Mouse (Mus musculus): ENCODE measurements around the gene Ifnz.
A peak's percentile ranks its signal among the peaks of the same experiment; 100 is the strongest.
"Not testable (repeated sequence)": the region's sequence is repeated elsewhere in the genome, so short reads cannot be mapped to it uniquely, and the experiment has no call there.

Ifnz gene

DNA sequence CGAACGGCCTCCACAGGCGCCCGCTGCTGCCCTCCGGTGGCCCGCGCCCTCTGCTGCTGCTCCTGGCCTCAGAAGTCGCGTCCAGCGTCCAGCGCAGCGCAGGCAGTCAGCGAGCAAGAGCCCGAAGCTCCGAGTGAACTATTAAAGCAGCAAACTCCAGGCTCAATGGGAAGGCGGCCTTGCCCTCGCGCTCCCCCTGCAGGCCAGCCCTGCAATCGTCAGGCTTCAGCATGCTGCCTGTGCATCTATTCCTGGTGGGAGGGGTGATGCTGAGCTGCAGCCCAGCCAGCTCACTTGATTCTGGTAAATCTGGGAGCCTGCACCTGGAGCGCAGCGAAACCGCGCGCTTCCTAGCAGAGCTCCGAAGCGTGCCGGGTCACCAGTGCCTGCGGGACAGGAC is 6.5 kb downstream of the Ifnz start, which contains the start of gene Gm13277:
Gm13277 (plus strand) TSS at position 231 of the 400 bp plus-strand sequence.
- DNase-seq (ENCODE audit: low spot score), result not testable (repeated sequence)

DNA sequence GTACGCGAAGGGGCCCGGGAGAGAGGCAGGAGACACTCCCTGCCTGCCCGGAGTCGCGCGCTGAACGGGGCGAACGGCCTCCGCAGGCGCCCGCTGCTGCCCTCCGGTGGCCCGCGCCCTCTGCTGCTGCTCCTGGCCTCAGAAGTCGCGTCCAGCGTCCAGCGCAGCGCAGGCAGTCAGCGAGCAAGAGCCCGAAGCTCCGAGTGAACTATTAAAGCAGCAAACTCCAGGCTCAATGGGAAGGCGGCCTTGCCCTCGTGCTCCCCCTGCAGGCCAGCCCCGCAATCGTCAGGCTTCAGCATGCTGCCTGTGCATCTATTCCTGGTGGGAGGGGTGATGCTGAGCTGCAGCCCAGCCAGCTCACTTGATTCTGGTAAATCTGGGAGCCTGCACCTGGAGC is 9.3 kb downstream of the Ifnz start, which contains the start of gene Gm13278:
Gm13278 (plus strand) TSS at position 301 of the 400 bp plus-strand sequence.
- DNase-seq (ENCODE audit: low spot score), result not testable (repeated sequence)

DNA sequence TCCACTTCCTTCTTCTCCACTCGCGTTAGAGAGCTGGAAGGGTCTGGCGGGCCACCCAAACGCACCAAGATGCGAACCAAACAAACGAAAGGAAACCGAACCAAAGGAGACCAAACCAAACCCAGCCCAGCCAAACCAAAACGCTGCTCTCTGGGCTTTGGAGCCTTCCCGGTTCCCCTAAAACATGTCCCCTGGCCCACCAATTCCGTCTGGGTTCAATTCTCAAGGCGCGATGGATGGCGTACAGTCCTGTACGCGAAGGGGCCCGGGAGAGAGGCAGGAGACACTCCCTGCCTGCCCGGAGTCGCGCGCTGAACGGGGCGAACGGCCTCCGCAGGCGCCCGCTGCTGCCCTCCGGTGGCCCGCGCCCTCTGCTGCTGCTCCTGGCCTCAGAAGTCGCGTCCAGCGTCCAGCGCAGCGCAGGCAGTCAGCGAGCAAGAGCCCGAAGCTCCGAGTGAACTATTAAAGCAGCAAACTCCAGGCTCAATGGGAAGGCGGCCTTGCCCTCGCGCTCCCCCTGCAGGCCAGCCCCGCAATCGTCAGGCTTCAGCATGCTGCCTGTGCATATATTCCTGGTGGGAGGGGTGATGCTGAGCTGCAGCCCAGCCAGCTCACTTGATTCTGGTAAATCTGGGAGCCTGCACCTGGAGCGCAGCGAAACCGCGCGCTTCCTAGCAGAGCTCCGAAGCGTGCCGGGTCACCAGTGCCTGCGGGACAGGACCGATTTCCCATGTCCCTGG is 12.2 kb downstream of the Ifnz start, which contains the start of gene Gm13275:
Gm13275 (plus strand) TSS at position 552 of the 740 bp plus-strand sequence.
- peak; percentile 81 for DNase-seq (ENCODE audit: low spot score)

DNA sequence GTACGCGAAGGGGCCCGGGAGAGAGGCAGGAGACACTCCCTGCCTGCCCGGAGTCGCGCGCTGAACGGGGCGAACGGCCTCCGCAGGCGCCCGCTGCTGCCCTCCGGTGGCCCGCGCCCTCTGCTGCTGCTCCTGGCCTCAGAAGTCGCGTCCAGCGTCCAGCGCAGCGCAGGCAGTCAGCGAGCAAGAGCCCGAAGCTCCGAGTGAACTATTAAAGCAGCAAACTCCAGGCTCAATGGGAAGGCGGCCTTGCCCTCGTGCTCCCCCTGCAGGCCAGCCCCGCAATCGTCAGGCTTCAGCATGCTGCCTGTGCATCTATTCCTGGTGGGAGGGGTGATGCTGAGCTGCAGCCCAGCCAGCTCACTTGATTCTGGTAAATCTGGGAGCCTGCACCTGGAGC is 15.2 kb downstream of the Ifnz start, which contains the start of gene Gm13279:
Gm13279 (plus strand) TSS at position 301 of the 400 bp plus-strand sequence.
- not testable (repeated sequence) for DNase-seq (ENCODE audit: low spot score)

DNA sequence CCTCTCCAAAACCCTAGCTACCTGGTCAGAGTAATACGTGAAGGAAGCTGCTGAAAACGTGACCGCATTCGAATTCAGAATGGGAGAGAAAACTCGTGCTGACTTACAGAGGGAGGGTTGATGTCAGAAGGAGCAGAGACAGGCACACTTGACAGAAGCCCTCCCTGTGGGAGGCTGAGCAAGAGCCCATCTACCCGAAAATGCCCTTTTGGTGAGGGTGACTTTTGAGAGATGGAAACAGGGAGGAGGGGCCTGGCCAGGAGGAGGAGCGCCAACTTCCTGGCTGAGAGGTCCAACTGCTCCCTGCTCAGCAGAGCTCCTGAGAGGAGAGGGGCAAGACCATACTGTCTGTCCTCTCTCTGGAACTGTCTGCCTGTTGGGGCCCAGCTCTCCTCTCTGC is 17.4 kb downstream of the Ifnz start, which contains the start of gene Gm13285:
Gm13285 (plus strand) TSS at position 301 of the 400 bp plus-strand sequence.
- not testable (repeated sequence) for DNase-seq (ENCODE audit: low spot score)

DNA sequence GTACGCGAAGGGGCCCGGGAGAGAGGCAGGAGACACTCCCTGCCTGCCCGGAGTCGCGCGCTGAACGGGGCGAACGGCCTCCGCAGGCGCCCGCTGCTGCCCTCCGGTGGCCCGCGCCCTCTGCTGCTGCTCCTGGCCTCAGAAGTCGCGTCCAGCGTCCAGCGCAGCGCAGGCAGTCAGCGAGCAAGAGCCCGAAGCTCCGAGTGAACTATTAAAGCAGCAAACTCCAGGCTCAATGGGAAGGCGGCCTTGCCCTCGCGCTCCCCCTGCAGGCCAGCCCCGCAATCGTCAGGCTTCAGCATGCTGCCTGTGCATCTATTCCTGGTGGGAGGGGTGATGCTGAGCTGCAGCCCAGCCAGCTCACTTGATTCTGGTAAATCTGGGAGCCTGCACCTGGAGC is 21.0 kb downstream of the Ifnz start, which contains the start of gene Gm13287:
Gm13287 (plus strand) TSS at position 301 of the 400 bp plus-strand sequence.
- not testable (repeated sequence) for DNase-seq (ENCODE audit: low spot score)

DNA sequence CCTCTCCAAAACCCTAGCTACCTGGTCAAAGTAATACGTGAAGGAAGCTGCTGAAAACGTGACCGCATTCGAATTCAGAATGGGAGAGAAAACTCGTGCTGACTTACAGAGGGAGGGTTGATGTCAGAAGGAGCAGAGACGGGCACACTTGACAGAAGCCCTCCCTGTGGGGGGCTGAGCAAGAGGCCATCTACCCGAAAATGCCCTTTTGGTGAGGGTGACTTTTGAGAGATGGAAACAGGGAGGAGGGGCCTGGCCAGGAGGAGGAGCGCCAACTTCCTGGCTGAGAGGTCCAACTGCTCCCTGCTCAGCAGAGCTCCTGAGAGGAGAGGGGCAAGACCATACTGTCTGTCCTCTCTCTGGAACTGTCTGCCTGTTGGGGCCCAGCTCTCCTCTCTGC is 23.3 kb downstream of the Ifnz start, which contains the start of gene Gm13288:
Gm13288 (plus strand) TSS at position 301 of the 400 bp plus-strand sequence.
- not testable (repeated sequence) for DNase-seq (ENCODE audit: low spot score)

DNA sequence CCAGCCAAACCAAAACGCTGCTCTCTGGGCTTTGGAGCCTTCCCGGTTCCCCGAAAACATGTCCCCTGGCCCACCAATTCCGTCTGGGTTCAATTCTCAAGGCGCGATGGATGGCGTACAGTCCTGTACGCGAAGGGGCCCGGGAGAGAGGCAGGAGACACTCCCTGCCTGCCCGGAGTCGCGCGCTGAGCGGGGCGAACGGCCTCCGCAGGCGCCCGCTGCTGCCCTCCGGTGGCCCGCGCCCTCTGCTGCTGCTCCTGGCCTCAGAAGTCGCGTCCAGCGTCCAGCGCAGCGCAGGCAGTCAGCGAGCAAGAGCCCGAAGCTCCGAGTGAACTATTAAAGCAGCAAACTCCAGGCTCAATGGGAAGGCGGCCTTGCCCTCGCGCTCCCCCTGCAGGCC is 23.8 kb downstream of the Ifnz start:
- DNase-seq (ENCODE audit: low spot score), result not testable (repeated sequence)

DNA sequence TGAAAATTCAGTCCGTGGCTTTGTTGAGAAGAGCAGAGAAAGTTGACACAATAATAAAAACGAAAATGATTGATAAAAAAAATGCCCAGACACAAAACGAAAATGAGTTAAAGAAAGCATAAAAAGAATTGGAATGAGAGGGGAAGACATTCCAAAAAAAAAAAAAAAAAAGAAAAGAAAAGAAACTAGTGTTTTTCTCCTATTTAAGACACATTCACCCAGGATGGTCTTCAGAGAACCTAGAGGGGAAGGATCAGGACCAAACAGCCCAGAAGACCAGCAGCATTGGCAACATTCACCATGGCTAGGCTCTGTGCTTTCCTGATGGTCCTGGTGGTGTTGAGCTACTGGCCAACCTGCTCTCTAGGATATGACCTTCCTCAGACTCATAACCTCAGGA is 34.0 kb downstream of the Ifnz start, which contains the start of gene Ifna7:
Ifna7 (plus strand) TSS at position 301 of the 400 bp plus-strand sequence.
- no peak for DNase-seq (ENCODE audit: low spot score)

DNA sequence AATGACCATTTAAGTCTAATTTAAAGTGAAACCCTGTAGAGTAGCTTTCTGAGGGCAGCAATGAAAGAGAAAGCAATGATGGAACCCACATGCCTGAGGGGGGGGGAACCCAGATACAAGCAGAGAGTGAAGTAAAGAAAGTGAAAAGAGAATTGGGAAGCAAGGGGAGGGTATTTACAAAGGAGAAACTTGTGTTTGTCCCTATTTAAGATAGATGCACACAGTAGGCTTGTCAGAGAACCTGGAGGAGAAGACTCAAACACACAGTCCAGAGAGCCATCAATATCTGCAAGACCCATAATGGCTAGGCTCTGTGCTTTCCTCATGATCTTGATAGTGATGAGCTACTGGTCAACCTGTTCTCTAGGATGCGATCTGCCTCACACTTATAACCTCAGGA is 37.7 kb downstream of the Ifnz start, which contains the start of gene Ifna11:
Ifna11 (plus strand) TSS at position 301 of the 400 bp plus-strand sequence.
- DNase-seq (ENCODE audit: low spot score), result no peak

DNA sequence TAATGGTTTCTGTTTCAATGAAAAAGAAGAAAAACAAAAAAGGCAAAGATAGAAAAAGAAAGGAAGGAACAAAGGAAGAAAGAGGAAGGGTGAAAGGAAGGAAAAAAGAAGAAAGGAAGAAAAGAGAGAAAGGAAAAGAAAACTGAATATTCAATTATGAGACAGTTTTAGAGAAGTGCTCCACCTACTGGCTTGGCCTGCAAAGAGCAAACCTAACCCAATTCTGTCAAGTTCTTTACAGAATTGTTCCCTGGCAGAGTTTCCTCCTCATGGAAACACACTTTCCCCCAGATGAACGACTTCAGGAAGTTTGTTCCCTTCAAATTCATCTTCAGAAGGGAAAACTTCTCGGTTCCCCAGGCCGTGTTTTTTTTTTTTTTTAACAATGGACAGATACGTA is 41.1 kb downstream of the Ifnz start:
- DNase-seq (ENCODE audit: low spot score), result peak; percentile 8

DNA sequence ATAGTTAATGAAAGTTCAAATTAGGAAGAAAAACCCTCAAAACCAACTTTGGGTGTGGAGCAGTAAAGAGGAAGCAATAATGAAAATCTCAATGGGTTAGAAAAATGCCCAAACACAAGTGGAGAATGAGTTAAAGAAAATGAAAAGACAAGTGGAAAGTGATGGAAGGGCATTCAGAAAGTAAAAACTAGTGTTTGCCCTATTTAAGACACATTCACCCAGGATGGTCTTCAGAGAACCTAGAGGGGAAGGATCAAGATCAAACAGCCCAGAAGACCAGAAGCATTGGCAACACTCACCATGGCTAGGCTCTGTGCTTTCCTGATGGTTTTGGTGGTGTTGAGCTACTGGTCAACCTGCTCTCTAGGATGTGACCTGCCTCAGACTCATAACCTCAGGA is 45.2 kb downstream of the Ifnz start, which contains the start of gene Ifna6:
Ifna6 (plus strand) TSS at position 301 of the 400 bp plus-strand sequence.
- not testable (repeated sequence) for DNase-seq (ENCODE audit: low spot score)

DNA sequence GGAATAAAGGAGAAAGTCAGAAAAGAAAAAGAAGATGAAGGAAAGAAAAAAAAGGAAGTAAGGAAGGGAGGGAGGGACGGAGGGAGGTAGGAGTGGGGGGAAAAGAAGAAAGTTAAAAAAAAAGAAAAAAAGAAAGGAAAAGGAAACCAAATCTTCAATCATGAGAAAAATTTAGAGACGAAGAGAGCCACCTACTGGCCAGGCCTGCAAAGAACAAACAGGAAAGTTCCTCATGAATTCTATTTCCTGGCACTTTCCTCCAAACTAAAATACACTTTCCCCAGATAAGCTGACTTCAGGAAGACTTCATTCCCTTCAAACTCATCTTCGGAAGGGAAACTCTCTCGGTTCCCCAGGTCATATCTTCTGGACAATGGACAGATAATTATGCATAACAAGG is 48.6 kb downstream of the Ifnz start:
- DNase-seq (ENCODE audit: low spot score), result peak; percentile 22

Data from urinary bladder, postnatal 25 days (tissue).